Mouse (Mus musculus) limb, embryonic 14.5 days (tissue): ENCODE measurements around the gene P4ha2. TPM values are rescaled to one million over a fixed set of nuclear protein-coding genes. Genes with fewer than 3 reads are reported as not detected.

Experiments used
- ATAC-seq: fragments of 200-750 bp; cut with Nextera tagmentation; 2 replicates; pipeline ENCODE4 v1.8.0; 2017; ENCODE audit warnings: low read depth, moderate number of reproducible peaks, moderate TSS enrichment; ENCODE audit not compliant: low FRiP score
- DNase-seq: peaks from one replicate; pipeline ENCODE4 v3.0.0-alpha.2; 2015; ENCODE audit warnings: low spot score
- H3K27ac ChIP-seq: fragments of 300-500 bp; sonication (generic); replicated peaks from 2 replicates; pipeline ENCODE4 v1.5.1; 2014; ENCODE audit warnings: low read depth, mild to moderate bottlenecking, low read length, moderate library complexity, mixed read lengths
- H3K27me3 ChIP-seq: fragments of 300-500 bp; sonication (generic); 2 replicates; pipeline ENCODE4 v1.6.1; 2014; ENCODE audit warnings: low read length, mixed read lengths; ENCODE audit not compliant: control insufficient read depth, insufficient read depth
- H3K36me3 ChIP-seq: fragments of 300-500 bp; sonication (generic); 2 replicates; pipeline ENCODE4 v1.6.1; 2014; ENCODE audit warnings: mild to moderate bottlenecking, low read length, moderate library complexity, mixed read lengths; ENCODE audit not compliant: control insufficient read depth, insufficient read depth
- H3K4me1 ChIP-seq: fragments of 300-500 bp; sonication (generic); 2 replicates; pipeline ENCODE4 v1.6.1; 2014; ENCODE audit warnings: antibody characterized with exemption, low read length, mixed read lengths; ENCODE audit not compliant: control insufficient read depth, insufficient read depth
- H3K4me2 ChIP-seq: fragments of 300-500 bp; sonication (generic); replicated peaks from 2 replicates; pipeline ENCODE4 v1.6.1; 2014; ENCODE audit warnings: low read depth, mild to moderate bottlenecking, low read length, moderate library complexity; ENCODE audit not compliant: severe bottlenecking
- H3K4me3 ChIP-seq: fragments of 300-500 bp; sonication (generic); replicated peaks from 2 replicates; pipeline ENCODE4 v1.5.1; 2014; ENCODE audit warnings: low read length
- H3K9ac ChIP-seq: fragments of 300-500 bp; sonication (generic); 2 replicates; pipeline ENCODE4 v1.6.1; 2014; ENCODE audit warnings: mild to moderate bottlenecking, low read depth, low read length, moderate library complexity; ENCODE audit not compliant: severe bottlenecking
- H3K9me3 ChIP-seq: fragments of 300-500 bp; sonication (generic); 2 replicates; pipeline ENCODE4 v1.6.1; 2016; ENCODE audit warnings: low read length; ENCODE audit not compliant: control insufficient read depth
- POLR2A ChIP-seq: fragments of 200-500 bp; IDR thresholded peaks from 2 replicates; pipeline ENCODE4 v1.8.0; 2012; ENCODE audit warnings: inconsistent platforms, mild to moderate bottlenecking, moderate library complexity, borderline replicate concordance; ENCODE audit not compliant: insufficient read depth, insufficient read length; ENCODE audit errors: extremely low read depth
- WGBS: fragments of 180-500 bp; shearing (Covaris S2); extraction: QIAGEN DNeasy Blood & Tissue Kit; methylation state at CpG from one replicate; pipeline ENCODE4 v1.1.7; 2014; 5-methylcytosine and 5-hydroxymethylcytosine counted together
- polyA plus RNA-seq, 2 experiments: library from polyadenylated mRNA; depleted of rRNA in 1 of 2; stranded (reverse) in 1 of 2; unstranded in 1 of 2; fragments of >200 nt; fragmentation: Nextera tagmentation in 1 of 2; extraction: Ambion mirVana in 1 of 2; gene quantifications; 2 replicates each; pipeline versions ENCODE4 v1.2.1 to v1.2.3; 2012 to 2014

Gene P4ha2
- polyA plus RNA-seq, 2 experiments = 94.1 to 106 TPM

- DNase-seq (peak; percentile 68), ATAC-seq (0 out of 2 replicates have a peak, but pooled peaks have one; percentile 34)
- Histone ChIP-seq H3K9ac (no peak overlapping the region), H3K4me3 (no peak overlapping the region), H3K4me2 (no peak overlapping the region), H3K27ac (peak overlapping the region; percentile 71; the same call in 1 of the 2 replicates), H3K9me3 (no peaks in the 10 kb centered on the region), H3K36me3 (peaks cover 20% of the 10 kb centered on the region), H3K4me1 (peaks cover 44% of the 10 kb centered on the region), H3K27me3 (no peaks in the 10 kb centered on the region)
- TF ChIP-seq POLR2A = no peak
- 60% methylated on average over 7 of the region's 7 CpGs for WGBS
Observed at GRCm38 (mm10) chr11:54107239-54107638, 7.3 kb downstream of the P4ha2 start.

DNA sequence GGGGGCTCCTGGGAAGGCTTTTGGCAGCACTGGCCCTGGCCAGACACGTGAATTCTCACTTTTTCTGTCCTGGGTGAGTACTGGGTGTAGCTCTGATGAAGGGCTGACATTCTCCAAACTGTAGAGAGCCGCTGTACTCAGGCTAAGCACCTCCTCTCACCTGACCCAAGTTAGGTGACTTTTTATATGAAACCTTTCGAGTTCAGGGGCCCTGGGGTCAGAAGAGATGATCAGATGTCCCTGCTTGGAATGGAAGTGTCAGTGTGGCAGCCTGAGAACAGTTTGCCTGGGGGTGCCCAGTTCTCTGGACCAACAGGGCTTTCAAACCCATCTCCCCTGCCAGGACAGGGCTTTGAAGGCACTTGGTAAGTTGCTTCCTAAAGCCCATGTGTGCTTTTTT is 8.2 kb downstream of the P4ha2 start:
- peaks cover 14% of the 10 kb centered on the region for H3K36me3 ChIP-seq
- no peaks in the 10 kb centered on the region for H3K27me3 ChIP-seq
- H3K27ac ChIP-seq = no peak overlapping the region
- 77% methylated on average over 3 of the region's 3 CpGs for WGBS
- TF ChIP-seq POLR2A = no peak
- no peak overlapping the region for H3K9ac ChIP-seq
- no peak overlapping the region for H3K4me3 ChIP-seq
- H3K9me3 ChIP-seq = no peaks in the 10 kb centered on the region
- H3K4me1 ChIP-seq = peaks cover 43% of the 10 kb centered on the region
- no peak overlapping the region for H3K4me2 ChIP-seq
- ATAC-seq (no peak), DNase-seq (no peak)

DNA sequence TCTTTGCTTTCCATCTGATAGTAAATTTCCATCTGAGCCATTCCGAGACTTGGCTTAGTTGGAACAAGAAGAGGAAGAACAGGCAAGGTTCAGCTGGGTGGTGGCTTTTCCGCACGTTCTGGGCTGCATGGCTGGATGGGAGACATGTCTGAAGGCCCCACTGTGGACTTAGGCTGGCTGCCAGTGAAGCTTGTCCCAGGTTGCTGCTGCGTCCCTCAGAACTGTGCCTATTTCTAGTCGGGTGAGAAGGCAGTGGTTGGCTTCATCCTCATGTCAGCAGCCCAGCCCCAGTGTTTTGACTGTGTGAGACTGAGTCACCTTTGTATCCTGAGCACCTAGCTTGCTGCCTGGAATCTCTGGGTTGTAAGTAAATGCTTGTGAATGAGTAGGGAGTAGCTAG is 9.0 kb downstream of the P4ha2 start:
- DNase-seq = no peak
- H3K27ac ChIP-seq = 0 out of 2 replicates have a peak overlapping the region, but pooled peaks have one; percentile 19
- H3K9ac ChIP-seq = no peak overlapping the region
- H3K4me2 ChIP-seq = no peak overlapping the region
- H3K9me3 ChIP-seq = no peaks in the 10 kb centered on the region
- no peak overlapping the region for H3K4me3 ChIP-seq
- ATAC-seq = no peak
- TF ChIP-seq POLR2A = no peak
- H3K4me1 ChIP-seq = peaks cover 47% of the 10 kb centered on the region
- WGBS = 73% methylated on average over 5 of the region's 5 CpGs
- H3K27me3 ChIP-seq = no peaks in the 10 kb centered on the region
- H3K36me3 ChIP-seq = peaks cover 14% of the 10 kb centered on the region

DNA sequence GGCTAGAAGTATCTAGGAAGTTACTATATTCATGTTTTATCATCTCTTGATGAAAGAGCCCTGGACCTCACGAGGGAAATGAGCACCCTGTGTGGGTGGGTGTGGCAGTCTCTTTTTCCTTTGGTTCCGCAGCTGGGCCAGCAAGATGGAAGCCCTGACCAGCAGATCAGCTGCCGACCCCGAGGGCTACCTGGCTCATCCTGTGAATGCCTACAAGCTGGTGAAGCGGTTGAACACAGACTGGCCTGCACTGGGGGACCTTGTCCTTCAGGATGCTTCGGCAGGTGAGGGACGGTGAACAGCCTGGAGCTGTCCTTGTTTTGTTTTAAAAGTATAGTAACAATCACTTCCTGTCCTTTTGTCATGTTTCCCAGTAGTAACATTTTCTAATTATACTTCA is 11.4 kb downstream of the P4ha2 start:
- peaks cover 23% of the 10 kb centered on the region for H3K36me3 ChIP-seq
- no peak overlapping the region for H3K9ac ChIP-seq
- DNase-seq (no peak), ATAC-seq (no peak)
- no peaks in the 10 kb centered on the region for H3K27me3 ChIP-seq
- no peaks in the 10 kb centered on the region for H3K9me3 ChIP-seq
- H3K4me1 ChIP-seq = peaks cover 53% of the 10 kb centered on the region
- no peak overlapping the region for H3K4me3 ChIP-seq
- H3K4me2 ChIP-seq = no peak overlapping the region
- H3K27ac ChIP-seq = no peak overlapping the region
- WGBS = 86% methylated on average over 7 of the region's 7 CpGs
- TF ChIP-seq POLR2A = no peak

GRCm38 (mm10) chr11:54111976-54112741 is 12.3 kb downstream of the P4ha2 start:
- Histone ChIP-seq H3K36me3 (peaks cover 28% of the 10 kb centered on the region), H3K27ac (peak overlapping the region; percentile 81), H3K9me3 (no peaks in the 10 kb centered on the region), H3K4me1 (peaks cover 44% of the 10 kb centered on the region), H3K4me3 (no peak overlapping the region), H3K27me3 (no peaks in the 10 kb centered on the region), H3K4me2 (peak overlapping the region; percentile 26; the same call in 1 of the 2 replicates), H3K9ac (peak overlapping the region; percentile 12; the same call in 1 of the 2 replicates)
- ATAC-seq = no peak
- DNase-seq = no peak
- 65% methylated on average over 21 of the region's 21 CpGs for WGBS
- TF ChIP-seq POLR2A = no peak
